Mouse (Mus musculus) limb, embryonic 11.5 days (tissue): ENCODE measurements around the gene 1600002K03Rik. TPM values are rescaled to one million over a fixed set of nuclear protein-coding genes. Genes with fewer than 3 reads are reported as not detected.

ENCODE experiments used
- ATAC-seq: fragments of 200-750 bp; cut with Nextera tagmentation; 2 replicates; pipeline ENCODE4 v1.8.0; 2017; ENCODE audit warnings: low read depth; ENCODE audit not compliant: insufficient number of reproducible peaks, low FRiP score, low TSS enrichment
- DNase-seq: peaks from one replicate; pipeline ENCODE4 v3.0.0-alpha.2; 2015; ENCODE audit warnings: low spot score
- H3K27ac ChIP-seq: fragments of 300-500 bp; sonication (generic); replicated peaks from 2 replicates; pipeline ENCODE4 v1.5.1; 2014; ENCODE audit warnings: low read depth, mild to moderate bottlenecking, low read length
- H3K27me3 ChIP-seq: fragments of 300-500 bp; sonication (generic); 2 replicates; pipeline ENCODE4 v1.6.1; 2014; ENCODE audit warnings: mild to moderate bottlenecking, low read length, mixed read lengths; ENCODE audit not compliant: control insufficient read depth, insufficient read depth
- H3K36me3 ChIP-seq: fragments of 300-500 bp; sonication (generic); 2 replicates; pipeline ENCODE4 v1.6.1; 2014; ENCODE audit warnings: mild to moderate bottlenecking, low read length, moderate library complexity, mixed read lengths; ENCODE audit not compliant: control insufficient read depth, insufficient read depth
- H3K4me1 ChIP-seq: fragments of 300-500 bp; sonication (generic); 2 replicates; pipeline ENCODE4 v1.6.1; 2014; ENCODE audit warnings: low read length, mixed read lengths; ENCODE audit not compliant: control insufficient read depth, insufficient read depth
- H3K4me2 ChIP-seq: fragments of 300-500 bp; sonication (generic); 2 replicates; pipeline ENCODE4 v1.6.1; 2014; ENCODE audit warnings: low read depth, mild to moderate bottlenecking, moderate library complexity; ENCODE audit not compliant: severe bottlenecking
- H3K4me3 ChIP-seq: fragments of 300-500 bp; sonication (generic); 2 replicates; pipeline ENCODE4 v1.5.1; 2014; ENCODE audit warnings: low read depth, low read length
- H3K9ac ChIP-seq: fragments of 300-500 bp; sonication (generic); 2 replicates; pipeline ENCODE4 v1.6.1; 2014; ENCODE audit warnings: mild to moderate bottlenecking, low read length
- H3K9me3 ChIP-seq: fragments of 300-500 bp; sonication (generic); 2 replicates; pipeline ENCODE4 v1.6.1; 2016; ENCODE audit warnings: low read length; ENCODE audit not compliant: control insufficient read depth
- WGBS: fragments of 180-500 bp; shearing (Covaris S2); extraction: QIAGEN DNeasy Blood & Tissue Kit; methylation state at CpG from one replicate; pipeline ENCODE4 v1.1.7; 2014; 5-methylcytosine and 5-hydroxymethylcytosine counted together
- polyA plus RNA-seq: library from polyadenylated mRNA; unstranded; fragments of >200 nt; fragmentation: Nextera tagmentation; extraction: Ambion mirVana; gene quantifications from 2 replicates; pipeline ENCODE4 v1.2.1, GENCODE M21; 2014

Gene 1600002K03Rik
- polyA plus RNA-seq, 1 experiment from 2014 or later: 5.9 TPM

GRCm38 (mm10) chr10:80155277-80155676 lies 17.5 kb upstream of the 1600002K03Rik start:
- no peak for DNase-seq
- WGBS: 29% methylated on average over 1 of the region's 1 CpGs
- peaks cover 62% of the 10 kb centered on the region for H3K4me1 ChIP-seq
- no peak overlapping the region for H3K4me3 ChIP-seq
- peaks cover 49% of the 10 kb centered on the region for H3K36me3 ChIP-seq
- ATAC-seq: no peak
- H3K27me3 ChIP-seq: no peaks in the 10 kb centered on the region
- peak overlapping the region; percentile 64; the same call in 1 of the 2 replicates for H3K27ac ChIP-seq
- no peaks in the 10 kb centered on the region for H3K9me3 ChIP-seq
- H3K9ac ChIP-seq: no peak overlapping the region; the same call in 1 of the 2 replicates
- H3K4me2 ChIP-seq: no peak overlapping the region

- Histone ChIP-seq H3K9me3 (no peaks in the 10 kb centered on the region), H3K9ac (peak overlapping the region; percentile 12; the same call in 1 of the 2 replicates), H3K27me3 (no peaks in the 10 kb centered on the region), H3K36me3 (peaks cover 49% of the 10 kb centered on the region), H3K4me2 (no peak overlapping the region), H3K4me3 (no peak overlapping the region), H3K4me1 (peaks cover 71% of the 10 kb centered on the region), H3K27ac (peak overlapping the region; percentile 42; the same call in 1 of the 2 replicates)
- ATAC-seq (no peak), DNase-seq (no peak)
- WGBS: 88% methylated on average over 29 of the region's 29 CpGs
These were observed 16.6 kb upstream of the 1600002K03Rik start for GRCm38 (mm10) chr10:80156002-80156751.

- H3K4me2 ChIP-seq: no peak overlapping the region
- peaks cover 76% of the 10 kb centered on the region for H3K4me1 ChIP-seq
- H3K27me3 ChIP-seq: no peaks in the 10 kb centered on the region
- peaks cover 47% of the 10 kb centered on the region for H3K36me3 ChIP-seq
- 65% methylated on average over 7 of the region's 7 CpGs for WGBS
- H3K27ac ChIP-seq: peak overlapping the region; percentile 42
- H3K4me3 ChIP-seq: no peak overlapping the region
- H3K9ac ChIP-seq: no peak overlapping the region
- ATAC-seq (no peak), DNase-seq (no peak)
- no peaks in the 10 kb centered on the region for H3K9me3 ChIP-seq
These were observed 16.0 kb upstream of the 1600002K03Rik start for GRCm38 (mm10) chr10:80156752-80157053.

- no peaks in the 10 kb centered on the region for H3K27me3 ChIP-seq
- H3K9ac ChIP-seq: no peak overlapping the region
- 71% methylated on average over 15 of the region's 15 CpGs for WGBS
- H3K4me1 ChIP-seq: peaks cover 73% of the 10 kb centered on the region
- H3K4me2 ChIP-seq: peak overlapping the region; percentile 18; the same call in 1 of the 2 replicates
- no peak for DNase-seq
- no peak overlapping the region for H3K4me3 ChIP-seq
- ATAC-seq: no peak
- peaks cover 47% of the 10 kb centered on the region for H3K36me3 ChIP-seq
- H3K9me3 ChIP-seq: no peaks in the 10 kb centered on the region
- peak overlapping the region; percentile 42 for H3K27ac ChIP-seq
These were observed 15.4 kb upstream of the 1600002K03Rik start for GRCm38 (mm10) chr10:80157141-80157929.

GRCm38 (mm10) chr10:80158307-80158986 lies 14.3 kb upstream of the 1600002K03Rik start:
- H3K4me2 ChIP-seq: peak overlapping the region; percentile 72; the same call in 1 of the 2 replicates
- peaks cover 67% of the 10 kb centered on the region for H3K4me1 ChIP-seq
- ATAC-seq (peak; percentile 2; the same call in 1 of the 2 replicates), DNase-seq (peak; percentile 73)
- peaks cover 35% of the 10 kb centered on the region for H3K36me3 ChIP-seq
- peak overlapping the region; percentile 29 for H3K4me3 ChIP-seq
- no peaks in the 10 kb centered on the region for H3K9me3 ChIP-seq
- no peak overlapping the region for H3K9ac ChIP-seq
- no peaks in the 10 kb centered on the region for H3K27me3 ChIP-seq
- 14% methylated on average over 18 of the region's 18 CpGs for WGBS
- peak overlapping the region; percentile 79 for H3K27ac ChIP-seq

GRCm38 (mm10) chr10:80159021-80159560 lies 13.7 kb upstream of the 1600002K03Rik start:
- peaks cover 29% of the 10 kb centered on the region for H3K36me3 ChIP-seq
- peak; percentile 71 for DNase-seq

GRCm38 (mm10) chr10:80159561-80160454 lies 12.9 kb upstream of the 1600002K03Rik start:
- ATAC-seq (peak; percentile 74), DNase-seq (peak; percentile 96)
- Histone ChIP-seq H3K27ac (peak overlapping the region; percentile 83), H3K4me3 (peak overlapping the region; percentile 29), H3K4me2 (peak overlapping the region; percentile 72), H3K9ac (peak overlapping the region; percentile 51), H3K4me1 (peaks cover 65% of the 10 kb centered on the region), H3K27me3 (no peaks in the 10 kb centered on the region), H3K9me3 (no peaks in the 10 kb centered on the region), H3K36me3 (peaks cover 27% of the 10 kb centered on the region)
- under 1% methylated on average over 55 of the region's 55 CpGs for WGBS

More at GRCm38 (mm10) chr10:80159021-80159560, 13.7 kb upstream of the 1600002K03Rik start:
- peak overlapping the region; percentile 51 for H3K9ac ChIP-seq
- peak overlapping the region; percentile 79 for H3K27ac ChIP-seq
- no peaks in the 10 kb centered on the region for H3K27me3 ChIP-seq
- peak overlapping the region; percentile 72 for H3K4me2 ChIP-seq
- WGBS: 6% methylated on average over 12 of the region's 12 CpGs
- ATAC-seq: 0 out of 2 replicates have a peak, but pooled peaks have one; percentile 1
- no peaks in the 10 kb centered on the region for H3K9me3 ChIP-seq
- H3K4me3 ChIP-seq: peak overlapping the region; percentile 29
- H3K4me1 ChIP-seq: peaks cover 63% of the 10 kb centered on the region
